Mouse (Mus musculus): Measurements from ENCODE around the gene Tmem82. TPM values are rescaled to one million over a fixed set of nuclear protein-coding genes. Genes with fewer than 3 reads are reported as not detected.
"Not testable (repeated sequence)": the region's sequence is repeated elsewhere in the genome, so short reads cannot be mapped to it uniquely, and the experiment has no call there.

Gene Tmem82
- polyA plus RNA-seq, 1 experiment from 2014 or later: 0.41 TPM

DNA sequence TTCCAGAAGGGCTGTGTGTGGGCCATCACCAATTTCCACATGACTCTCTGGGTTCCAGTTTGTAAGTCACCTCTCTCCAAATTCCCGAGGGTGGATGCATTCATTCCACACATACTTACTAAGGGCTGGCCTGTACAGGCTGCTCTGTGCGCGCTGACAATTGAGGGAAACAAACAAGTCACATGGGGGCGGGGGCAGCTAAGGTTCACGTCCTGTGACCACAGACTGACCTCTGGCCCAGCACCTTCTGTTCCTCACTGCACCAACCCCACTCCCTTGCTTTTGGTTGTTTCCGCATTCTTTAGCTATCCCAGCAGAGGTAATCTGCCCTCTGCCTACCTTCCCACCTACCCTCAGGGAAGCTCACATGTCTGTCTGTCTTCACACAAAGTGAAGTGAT, 48.4 kb downstream of the Tmem82 start:
- H3K9me3 ChIP-seq: no peaks in the 10 kb centered on the region
- H3K4me2 ChIP-seq (replicated peaks): no peak overlapping the region
- H3K4me1 ChIP-seq: 0 out of 2 replicates have a peak, but pooled peaks cover 5% of the 10 kb centered on the region
- no peak overlapping the region for H3K27ac ChIP-seq (replicated peaks)
- ATAC-seq (ENCODE audit: low FRiP score, low read depth): no peak
- H3K9ac ChIP-seq (replicated peaks): no peak overlapping the region
- no peak overlapping the region for H3K4me3 ChIP-seq
- WGBS: 71% methylated on average over 6 of the region's 6 CpGs
- H3K27me3 ChIP-seq: no peaks in the 10 kb centered on the region
- no peaks in the 10 kb centered on the region for H3K36me3 ChIP-seq

DNA sequence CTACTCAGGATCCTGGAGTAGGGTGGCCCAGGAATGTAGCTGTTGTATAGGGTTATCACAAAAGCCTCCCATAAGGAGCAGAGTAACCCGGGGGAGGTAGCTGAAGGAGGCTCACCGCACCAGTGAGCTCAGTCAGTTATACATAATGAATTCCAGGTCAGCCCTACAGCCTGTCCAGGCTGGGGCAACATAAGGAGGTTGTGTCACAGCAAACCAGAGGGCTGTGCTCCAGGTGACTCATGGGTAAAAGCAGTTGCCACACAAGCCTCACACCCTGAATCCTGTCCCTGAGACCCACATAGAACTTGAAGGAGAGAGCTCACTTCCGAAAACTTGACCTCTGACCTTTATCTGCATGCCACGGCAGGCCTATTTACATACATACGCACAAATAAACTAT, 49.5 kb downstream of the Tmem82 start:
- Histone ChIP-seq H3K27me3 (no peaks in the 10 kb centered on the region), H3K9ac (replicated peaks) (no peak overlapping the region), H3K4me2 (replicated peaks) (no peak overlapping the region), H3K4me3 (no peak overlapping the region), H3K9me3 (no peaks in the 10 kb centered on the region), H3K36me3 (no peaks in the 10 kb centered on the region), H3K27ac (replicated peaks) (no peak overlapping the region), H3K4me1 (0 out of 2 replicates have a peak, but pooled peaks cover 6% of the 10 kb centered on the region)
- no peak for ATAC-seq (ENCODE audit: low FRiP score, low read depth)
- 85% methylated on average over 5 of the region's 5 CpGs for WGBS

DNA sequence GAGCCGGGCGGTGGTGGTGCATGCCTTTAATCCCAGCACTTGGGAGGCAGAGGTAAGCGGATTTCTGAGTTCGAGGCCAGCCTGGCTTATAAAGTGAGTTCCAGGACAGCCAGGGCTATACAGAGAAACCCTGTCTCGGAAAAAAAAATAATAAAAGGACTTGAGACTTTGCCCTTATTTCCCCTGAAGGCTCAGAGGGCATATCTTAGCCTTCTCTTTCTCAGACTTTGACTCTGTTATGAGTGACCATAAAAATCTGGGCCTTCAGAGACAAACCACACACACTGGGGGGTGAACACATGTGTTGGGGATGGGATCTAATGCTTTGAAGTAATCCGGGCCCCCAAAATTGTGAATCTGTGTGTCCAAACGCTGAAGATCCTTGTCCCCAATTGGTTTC, 51.3 kb downstream of the Tmem82 start:
- H3K36me3 ChIP-seq; H3K4me2 ChIP-seq (replicated peaks); H3K9ac ChIP-seq (replicated peaks); H3K4me3 ChIP-seq; H3K27ac ChIP-seq (replicated peaks); H3K27me3 ChIP-seq; H3K9me3 ChIP-seq; H3K4me1 ChIP-seq; ATAC-seq (ENCODE audit: low FRiP score, low read depth): not testable (repeated sequence)
- WGBS: 89% methylated on average over 7 of the region's 7 CpGs

GRCm38 (mm10) chr4:141566187-141566586, 52.2 kb downstream of the Tmem82 start:
- WGBS: 83% methylated on average over 6 of the region's 6 CpGs
- no peak for ATAC-seq (ENCODE audit: low FRiP score, low read depth)
- Histone ChIP-seq H3K4me3 (no peak overlapping the region), H3K27me3 (no peaks in the 10 kb centered on the region), H3K9ac (replicated peaks) (no peak overlapping the region), H3K9me3 (no peaks in the 10 kb centered on the region), H3K4me1 (0 out of 2 replicates have a peak, but pooled peaks cover 6% of the 10 kb centered on the region), H3K36me3 (no peaks in the 10 kb centered on the region), H3K27ac (replicated peaks) (no peak overlapping the region), H3K4me2 (replicated peaks) (no peak overlapping the region)

DNA sequence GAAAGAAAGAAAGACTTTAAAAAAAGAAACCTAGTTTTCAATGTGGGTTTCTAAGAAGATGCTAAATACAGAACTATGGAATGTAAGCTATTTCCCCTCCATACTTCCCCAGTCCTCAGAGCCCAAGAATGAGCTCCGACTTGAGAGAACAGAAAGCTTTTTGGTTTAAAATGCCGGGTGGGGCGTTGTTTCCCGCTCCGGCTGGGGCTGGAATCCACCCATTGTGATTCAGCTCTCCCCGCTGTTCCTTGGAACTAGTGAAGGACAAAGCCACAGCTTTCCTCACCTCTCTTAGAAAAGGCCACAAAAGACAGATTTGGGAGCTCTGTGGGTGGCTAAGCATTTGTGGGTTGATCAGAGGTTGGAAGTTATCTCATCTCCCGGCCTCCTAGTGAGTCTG, 53.1 kb downstream of the Tmem82 start:
- no peak overlapping the region for H3K27ac ChIP-seq (replicated peaks)
- no peak overlapping the region for H3K9ac ChIP-seq (replicated peaks)
- H3K9me3 ChIP-seq: no peaks in the 10 kb centered on the region
- ATAC-seq (ENCODE audit: low FRiP score, low read depth): no peak
- no peaks in the 10 kb centered on the region for H3K27me3 ChIP-seq
- WGBS: 20% methylated on average over 7 of the region's 7 CpGs
- H3K4me2 ChIP-seq (replicated peaks): no peak overlapping the region
- 0 out of 2 replicates have a peak, but pooled peaks cover 6% of the 10 kb centered on the region for H3K4me1 ChIP-seq
- H3K4me3 ChIP-seq: no peak overlapping the region
- H3K36me3 ChIP-seq: no peaks in the 10 kb centered on the region

DNA sequence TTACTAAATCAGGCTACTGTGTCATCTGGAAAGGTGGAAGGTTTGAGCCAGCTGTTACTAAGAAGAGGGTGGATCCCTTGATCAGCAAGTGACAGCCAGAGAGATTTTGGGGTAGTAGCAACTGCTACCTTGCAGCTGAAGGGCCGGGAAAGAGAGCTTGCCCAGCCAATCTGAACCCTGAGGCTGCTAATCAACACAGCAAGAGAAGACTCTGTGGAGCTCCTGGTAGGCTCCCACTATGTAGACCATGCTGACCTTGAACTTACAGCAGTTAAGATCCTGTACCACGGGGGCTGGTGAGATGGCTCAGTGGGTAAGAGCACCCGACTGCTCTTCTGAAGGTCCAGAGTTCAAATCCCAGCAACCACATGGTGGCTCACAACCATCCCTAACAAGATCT, 53.8 kb downstream of the Tmem82 start:
- 83% methylated on average over 3 of the region's 3 CpGs for WGBS
- H3K9ac ChIP-seq (replicated peaks): no peak overlapping the region
- ATAC-seq (ENCODE audit: low FRiP score, low read depth): no peak

DNA sequence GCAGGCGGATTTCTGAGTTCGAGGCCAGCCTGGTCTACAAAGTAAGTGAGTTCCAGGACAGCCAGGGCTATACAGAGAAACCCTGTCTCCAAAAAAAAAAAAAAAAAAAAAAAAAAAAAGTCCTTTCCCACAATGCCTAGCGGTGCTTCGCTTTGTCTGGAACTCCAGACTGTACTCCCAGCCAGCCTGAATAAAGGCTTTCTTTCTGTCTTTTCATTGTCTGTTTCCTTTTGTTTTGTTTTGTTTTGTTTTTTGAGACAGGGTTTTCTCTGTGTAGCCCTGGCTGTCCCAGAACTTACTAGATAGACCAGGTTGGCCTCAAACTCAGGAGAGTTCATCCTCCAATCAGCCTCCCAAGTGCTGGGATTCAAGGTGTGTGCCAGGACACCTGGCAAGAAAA, 54.2 kb downstream of the Tmem82 start:
- Histone ChIP-seq H3K9ac (replicated peaks) (no peak overlapping the region), H3K4me3 (no peak overlapping the region), H3K27ac (replicated peaks) (no peak overlapping the region), H3K36me3 (no peaks in the 10 kb centered on the region), H3K4me1 (peaks cover 11% of the 10 kb centered on the region), H3K9me3 (no peaks in the 10 kb centered on the region), H3K4me2 (replicated peaks) (no peak overlapping the region), H3K27me3 (no peaks in the 10 kb centered on the region)
- no peak for ATAC-seq (ENCODE audit: low FRiP score, low read depth)
- WGBS: 92% methylated on average over 4 of the region's 4 CpGs

More for the DNA sequence above, 53.8 kb downstream of the Tmem82 start:
- Histone ChIP-seq H3K27me3 (no peaks in the 10 kb centered on the region), H3K4me3 (no peak overlapping the region), H3K27ac (replicated peaks) (no peak overlapping the region), H3K4me1 (peaks cover 7% of the 10 kb centered on the region), H3K9me3 (no peaks in the 10 kb centered on the region), H3K36me3 (no peaks in the 10 kb centered on the region), H3K4me2 (replicated peaks) (no peak overlapping the region)

Other genes starting within 250 kb of the Tmem82 start
- not detected in 2 replicates for gene Clcnka, start 219.9 kb downstream of the Tmem82 start, polyA plus RNA-seq (2016; fragmentation: Nextera tagmentation; extraction: Ambion mirVana)
- not detected in 2 replicates for gene Clcnkb, start 202.6 kb downstream of the Tmem82 start, polyA plus RNA-seq (2016; fragmentation: Nextera tagmentation; extraction: Ambion mirVana)
- gene Hspb7, start 197.9 kb downstream of the Tmem82 start, polyA plus RNA-seq (2016; fragmentation: Nextera tagmentation; extraction: Ambion mirVana): 0.13 TPM in 1 of 2 replicates, not detected in the other
- 0.20 TPM in 1 of 2 replicates, not detected in the other for gene Srarp, start 182.5 kb downstream of the Tmem82 start, polyA plus RNA-seq (2016; fragmentation: Nextera tagmentation; extraction: Ambion mirVana)
- gene Zbtb17, start 174.0 kb downstream of the Tmem82 start, polyA plus RNA-seq (2016; fragmentation: Nextera tagmentation; extraction: Ambion mirVana): 61.1 and 63.8 TPM in 2 replicates
- gene Spen, start 80.0 kb downstream of the Tmem82 start, polyA plus RNA-seq (2016; fragmentation: Nextera tagmentation; extraction: Ambion mirVana): 22.2 and 24.2 TPM in 2 replicates
- gene Fblim1, start 12.5 kb downstream of the Tmem82 start, polyA plus RNA-seq (2016; fragmentation: Nextera tagmentation; extraction: Ambion mirVana): 22.2 and 28.7 TPM in 2 replicates
- 0.06 TPM in 1 of 2 replicates, not detected in the other for gene Slc25a34, start 5.2 kb upstream of the Tmem82 start, polyA plus RNA-seq (2016; fragmentation: Nextera tagmentation; extraction: Ambion mirVana)
- 6.1 and 7.6 TPM in 2 replicates for gene Plekhm2, start 46.3 kb upstream of the Tmem82 start, polyA plus RNA-seq (2016; fragmentation: Nextera tagmentation; extraction: Ambion mirVana)
- not detected in 2 replicates for gene Rsc1a1, start 67.0 kb upstream of the Tmem82 start, polyA plus RNA-seq (2016; fragmentation: Nextera tagmentation; extraction: Ambion mirVana)
- 25.7 and 28.4 TPM in 2 replicates for gene Ddi2, start 104.8 kb upstream of the Tmem82 start, polyA plus RNA-seq (2016; fragmentation: Nextera tagmentation; extraction: Ambion mirVana)
- gene Agmat, start 128.0 kb upstream of the Tmem82 start, polyA plus RNA-seq (2016; fragmentation: Nextera tagmentation; extraction: Ambion mirVana): not detected in 2 replicates
- 6.7 and 6.8 TPM in 2 replicates for gene Dnajc16, start 172.3 kb upstream of the Tmem82 start, polyA plus RNA-seq (2016; fragmentation: Nextera tagmentation; extraction: Ambion mirVana)
- gene Casp9, start 175.0 kb upstream of the Tmem82 start, polyA plus RNA-seq (2016; fragmentation: Nextera tagmentation; extraction: Ambion mirVana): 24.9 and 27.0 TPM in 2 replicates
- not detected in 2 replicates for gene Cela2a, start 207.5 kb upstream of the Tmem82 start, polyA plus RNA-seq (2016; fragmentation: Nextera tagmentation; extraction: Ambion mirVana)
- not detected in 2 replicates for gene Ctrc, start 227.7 kb upstream of the Tmem82 start, polyA plus RNA-seq (2016; fragmentation: Nextera tagmentation; extraction: Ambion mirVana)